Mouse (Mus musculus) testis, adult 2 months (tissue): ENCODE results near the gene Ints13.

ENCODE experiments used
- CTCF ChIP-seq: fragments of 200-500 bp; IDR thresholded peaks from 2 replicates; pipeline ENCODE4 v1.5.1; 2012; ENCODE audit warnings: low read depth, mild to moderate bottlenecking, inconsistent platforms, low read length, moderate library complexity; ENCODE audit not compliant: control insufficient read depth, insufficient read depth, insufficient replicate concordance
- POLR2A ChIP-seq: fragments of 200-500 bp; IDR thresholded peaks from 2 replicates; pipeline ENCODE4 v1.6.1; 2012; ENCODE audit warnings: low read depth, mild to moderate bottlenecking, inconsistent platforms, low read length, moderate library complexity; ENCODE audit not compliant: control insufficient read depth

GRCm38 (mm10) chr6:146583366-146584046 is 5.9 kb upstream of the Ints13 start:
- TF ChIP-seq CTCF (no peak), POLR2A (no peak)
